Mouse (Mus musculus): ENCODE measurements around the gene Hacl1.
A peak's percentile ranks its signal among the peaks of the same experiment; 100 is the strongest.
"Not testable (repeated sequence)": the region's sequence is repeated elsewhere in the genome, so short reads cannot be mapped to it uniquely, and the experiment has no call there.

Hacl1 gene

GRCm38 (mm10) chr14:31640346-31640889 lies 668 bp downstream of the Hacl1 start, which contains the start of gene Gm49387:
Gene Gm49387 (minus strand): TSS chr14:31640878.
- DNase-seq (ENCODE audit: low read depth, low spot score): no peak

DNA sequence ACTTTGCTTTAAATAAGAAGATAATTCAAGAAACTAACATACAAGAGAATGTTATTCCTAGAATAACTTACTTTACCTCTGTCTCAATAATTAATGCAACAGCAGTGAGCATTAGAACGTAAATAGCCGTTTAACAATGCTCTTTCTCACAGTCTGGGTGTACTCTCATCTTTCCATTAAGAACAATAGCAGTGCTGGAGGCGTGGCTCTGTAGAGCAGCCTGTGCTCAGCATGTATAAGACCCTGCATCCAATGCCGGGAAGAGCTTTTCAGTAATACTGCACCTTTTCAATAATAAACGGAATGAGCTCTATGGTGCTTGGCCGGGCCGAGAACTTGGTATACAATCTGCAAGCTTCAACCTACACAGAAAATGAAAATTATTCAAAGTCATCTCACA lies 10.4 kb downstream of the Hacl1 start:
- DNase-seq (ENCODE audit: low read depth, low spot score): no peak

DNA sequence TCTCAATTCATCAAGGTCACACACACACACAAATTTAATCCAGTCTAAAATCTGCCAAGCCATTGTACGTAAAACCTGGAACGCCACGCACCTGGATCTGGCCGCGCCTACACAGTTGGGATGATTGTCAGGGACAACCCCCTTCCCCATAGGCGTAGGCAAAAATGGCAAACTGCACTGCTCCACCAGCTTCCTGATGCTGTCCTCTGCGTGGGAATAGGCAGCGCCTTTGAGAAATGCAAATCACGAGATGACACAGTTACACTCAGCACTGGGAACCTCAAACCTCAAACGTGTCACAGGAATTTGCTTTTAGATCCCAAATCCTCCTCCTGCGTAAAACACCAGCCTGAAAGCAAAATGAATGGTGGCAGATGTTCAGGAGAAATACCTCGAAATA lies 18.3 kb downstream of the Hacl1 start:
- DNase-seq (ENCODE audit: low read depth, low spot score): no peak

DNA sequence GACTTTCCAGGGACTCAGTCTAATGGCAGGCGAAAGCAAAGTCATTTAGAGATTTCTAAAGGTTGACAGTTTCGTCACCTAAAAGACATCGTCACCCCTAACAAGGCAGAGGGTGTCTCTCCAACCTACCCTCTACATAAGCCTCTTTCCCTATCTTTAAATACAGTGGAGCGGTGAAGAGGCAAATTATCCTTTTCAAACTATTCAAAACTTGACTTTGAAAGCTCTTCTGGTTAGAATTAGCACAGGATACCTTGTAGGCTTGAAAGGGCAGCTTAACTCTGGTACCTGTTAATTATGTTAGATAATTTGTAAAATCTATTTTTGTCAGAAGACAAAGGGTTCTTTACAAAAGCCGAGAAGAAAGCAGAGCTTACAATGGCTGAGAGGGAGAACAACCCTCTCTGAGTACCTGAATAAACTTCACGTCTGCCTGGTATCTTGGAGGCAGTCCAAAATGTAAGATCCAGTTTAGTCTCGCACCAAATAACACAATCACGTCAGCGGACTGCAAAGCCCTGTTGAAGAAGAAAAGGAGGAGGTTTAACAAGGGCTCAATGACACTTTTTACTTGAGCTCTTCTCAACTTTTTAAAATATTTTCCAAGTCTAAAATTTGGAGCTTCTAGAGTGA lies 20.4 kb downstream of the Hacl1 start:
- no peak for DNase-seq (ENCODE audit: low read depth, low spot score)

DNA sequence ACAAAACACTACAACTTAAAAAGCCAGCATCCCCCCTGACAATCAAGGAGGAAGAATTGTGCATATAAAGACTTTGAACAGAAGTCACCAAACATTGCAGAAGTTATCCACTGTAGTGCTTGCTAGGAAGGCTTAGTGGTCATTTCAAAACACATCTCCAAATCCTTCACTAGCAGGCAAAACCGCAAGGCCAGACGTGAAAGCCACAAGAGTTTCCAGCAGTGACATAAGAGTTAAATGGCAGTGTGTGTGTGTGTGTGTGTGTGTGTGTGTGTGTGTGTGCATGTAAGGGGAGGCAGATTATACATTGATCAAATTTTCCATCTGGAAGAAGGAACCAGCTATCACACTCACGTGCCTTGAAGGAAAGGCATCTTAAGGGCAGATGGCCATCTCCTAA lies 23.1 kb downstream of the Hacl1 start:
- DNase-seq (ENCODE audit: low read depth, low spot score): no peak

- DNase-seq (ENCODE audit: low read depth, low spot score): no peak
Observed at GRCm38 (mm10) chr14:31617204-31617603, 23.9 kb downstream of the Hacl1 start.

GRCm38 (mm10) chr14:31613671-31614070 lies 27.4 kb downstream of the Hacl1 start:
- DNase-seq (ENCODE audit: low read depth, low spot score): no peak

- DNase-seq (ENCODE audit: low read depth, low spot score): peak; percentile 28
Observed at GRCm38 (mm10) chr14:31611986-31612385, 29.1 kb downstream of the Hacl1 start.

- DNase-seq (ENCODE audit: low read depth, low spot score): peak; percentile 46
Observed at GRCm38 (mm10) chr14:31605514-31605913, 35.6 kb downstream of the Hacl1 start.

GRCm38 (mm10) chr14:31604916-31605315 lies 36.2 kb downstream of the Hacl1 start:
- DNase-seq (ENCODE audit: low read depth, low spot score): peak; percentile 52

DNA sequence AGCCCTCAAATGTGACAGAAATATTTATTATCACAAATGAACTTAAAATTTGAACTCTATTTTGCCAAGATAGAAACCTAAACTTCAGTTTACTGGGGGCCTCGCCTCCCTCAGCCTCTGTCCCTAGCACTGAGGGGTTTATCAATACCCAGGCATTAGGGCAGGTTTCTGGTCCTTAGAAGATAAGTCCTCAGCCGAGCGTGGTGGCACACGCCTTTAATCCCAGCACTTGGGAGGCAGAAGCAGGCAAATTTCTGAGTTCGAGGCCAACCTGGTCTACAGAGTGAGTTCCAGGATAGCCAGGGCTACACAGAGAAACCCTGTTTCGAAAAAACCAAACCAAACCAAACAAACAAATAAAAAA lies 38.5 kb downstream of the Hacl1 start:
- not testable (repeated sequence) for DNase-seq (ENCODE audit: low read depth, low spot score)

DNA sequence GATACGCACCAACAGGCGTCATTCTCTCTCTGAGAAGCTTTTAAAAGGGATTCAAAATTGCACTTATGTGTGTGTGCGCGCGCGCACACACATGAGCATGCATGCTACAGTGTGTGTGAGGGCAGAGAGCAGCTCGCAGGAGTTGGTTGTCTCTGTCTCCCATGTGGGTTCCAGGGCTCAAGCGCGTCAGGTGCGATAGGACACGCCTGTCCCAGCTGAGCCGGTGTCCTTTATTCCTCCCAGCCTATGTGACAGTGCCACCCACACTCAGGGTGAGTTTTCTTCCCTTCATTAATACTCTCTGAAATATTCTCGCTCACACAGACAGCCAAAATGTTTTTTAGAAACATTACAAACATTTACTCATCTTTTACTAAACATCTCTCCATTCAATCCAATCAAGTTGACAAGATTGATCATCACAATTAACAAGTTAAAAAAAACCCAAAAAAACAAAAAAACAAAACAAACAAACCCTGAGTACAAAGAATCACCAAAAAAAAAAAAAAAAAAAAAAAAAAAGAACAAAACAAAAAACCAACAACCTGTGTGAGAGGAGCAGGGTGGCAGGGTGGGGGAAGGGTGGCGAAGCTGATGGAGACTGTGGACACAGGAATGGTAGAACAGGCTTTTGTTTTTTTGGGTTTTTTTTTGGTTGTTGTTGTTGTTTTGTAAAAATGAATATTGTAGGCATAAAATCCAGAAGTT lies 39.0 kb downstream of the Hacl1 start:
- DNase-seq (ENCODE audit: low read depth, low spot score): no peak

GRCm38 (mm10) chr14:31597446-31597845 lies 43.6 kb downstream of the Hacl1 start:
- DNase-seq (ENCODE audit: low read depth, low spot score): peak; percentile 23

- no peak for DNase-seq (ENCODE audit: low read depth, low spot score)
Observed at GRCm38 (mm10) chr14:31596408-31596807, 44.7 kb downstream of the Hacl1 start.

DNA sequence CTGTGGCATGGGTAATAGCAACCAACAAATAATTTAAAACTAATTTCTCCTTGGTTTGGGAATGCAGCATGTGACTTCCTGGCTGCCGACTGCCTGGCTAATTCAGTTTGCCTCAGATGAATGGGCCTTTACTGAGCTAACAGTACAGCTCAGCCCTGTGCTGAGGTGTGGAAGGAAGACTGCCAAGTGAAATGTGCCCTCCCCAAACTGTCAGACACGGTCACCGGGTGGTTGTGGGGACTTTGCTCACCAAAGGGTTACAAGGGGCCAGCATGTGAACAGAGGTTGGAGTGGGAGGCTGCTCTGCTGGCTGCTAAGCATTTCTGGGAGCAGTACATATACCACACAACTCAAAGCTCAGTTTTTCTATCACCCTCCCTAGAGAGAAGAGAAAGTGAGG lies 46.4 kb downstream of the Hacl1 start:
- no peak for DNase-seq (ENCODE audit: low read depth, low spot score)

GRCm38 (mm10) chr14:31593036-31593435 lies 48.0 kb downstream of the Hacl1 start:
- no peak for DNase-seq (ENCODE audit: low read depth, low spot score)

- DNase-seq (ENCODE audit: low read depth, low spot score): no peak
Observed at GRCm38 (mm10) chr14:31591243-31591642, 49.8 kb downstream of the Hacl1 start, which contains the start of gene Colq. Gene Colq (minus strand): TSS chr14:31591343.

GRCm38 (mm10) chr14:31586451-31586850 lies 54.6 kb downstream of the Hacl1 start:
- no peak for DNase-seq (ENCODE audit: low read depth, low spot score)

DNA sequence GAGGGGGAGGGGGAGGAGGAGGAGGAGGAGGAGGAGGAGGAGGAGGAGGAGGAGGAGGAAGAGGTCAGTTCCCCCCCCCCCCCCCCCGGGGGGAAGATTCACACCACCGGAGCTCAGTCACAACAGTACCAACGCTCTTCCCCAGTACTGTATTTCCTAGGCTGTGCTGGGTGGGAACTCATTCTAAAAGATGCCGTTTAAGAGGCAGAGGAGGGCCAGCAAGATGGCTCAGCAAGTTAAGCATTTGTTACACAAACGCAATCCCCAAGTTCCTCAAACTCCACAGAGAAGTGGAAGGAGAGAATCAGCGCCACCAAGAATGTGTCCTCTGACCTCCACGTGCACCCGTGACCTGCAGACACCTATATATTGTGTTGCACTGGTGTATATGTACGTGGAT lies 58.0 kb downstream of the Hacl1 start:
- no peak for DNase-seq (ENCODE audit: low read depth, low spot score)

- DNase-seq (ENCODE audit: low read depth, low spot score): no peak
Observed at GRCm38 (mm10) chr14:31577966-31578735, 62.9 kb downstream of the Hacl1 start.

GRCm38 (mm10) chr14:31576846-31577697 lies 64.0 kb downstream of the Hacl1 start:
- no peak for DNase-seq (ENCODE audit: low read depth, low spot score)
